Mouse (Mus musculus): ENCODE measurements around the gene Kcnj12.

DNA sequence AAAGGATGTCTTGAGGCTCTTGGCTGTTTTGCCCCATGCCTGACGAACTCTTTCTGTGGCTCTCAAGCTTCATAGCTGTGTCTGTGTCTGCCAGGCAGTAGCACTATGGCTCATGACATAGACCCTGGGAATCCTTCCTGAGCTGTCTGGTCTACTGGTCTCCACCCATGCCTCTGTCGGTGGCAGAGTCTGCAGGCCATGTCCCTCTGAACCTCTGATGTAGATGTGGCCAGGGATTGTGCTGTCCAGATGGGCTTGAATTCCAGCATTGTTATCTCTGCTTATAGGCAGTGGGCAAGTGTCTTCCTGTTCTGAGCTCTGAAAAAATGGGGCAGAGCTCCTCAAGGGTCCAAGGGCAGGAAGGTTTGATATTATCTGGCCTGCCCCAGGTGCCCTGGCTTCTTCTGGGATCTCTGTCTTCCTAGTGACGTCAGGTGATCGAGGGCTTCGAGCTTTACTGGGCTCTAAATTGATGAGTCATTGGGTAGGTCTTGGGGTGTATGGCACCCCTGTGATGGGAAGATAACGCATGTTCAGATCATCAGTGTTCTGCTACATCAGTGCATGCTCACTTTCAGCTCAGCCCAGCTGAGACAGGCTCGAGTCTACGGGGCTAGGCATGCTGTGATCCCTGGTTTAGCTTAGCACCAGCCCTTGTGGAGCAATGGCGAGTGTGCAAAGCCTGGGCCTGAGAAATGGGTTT is 44.9 kb downstream of the Kcnj12 start:
- no peak for TF ChIP-seq EP300 (IDR thresholded peaks at IDR 0.05)
- no peak for TF ChIP-seq CTCF (IDR thresholded peaks at IDR 0.05)
